Mouse (Mus musculus): ENCODE measurements around the gene Tmem127. TPM values are rescaled to one million over a fixed set of nuclear protein-coding genes. Genes with fewer than 3 reads are reported as not detected.

Tmem127 gene
- total RNA-seq, 2 experiments from 2014 or later = 29.0 to 31.9 TPM

DNA sequence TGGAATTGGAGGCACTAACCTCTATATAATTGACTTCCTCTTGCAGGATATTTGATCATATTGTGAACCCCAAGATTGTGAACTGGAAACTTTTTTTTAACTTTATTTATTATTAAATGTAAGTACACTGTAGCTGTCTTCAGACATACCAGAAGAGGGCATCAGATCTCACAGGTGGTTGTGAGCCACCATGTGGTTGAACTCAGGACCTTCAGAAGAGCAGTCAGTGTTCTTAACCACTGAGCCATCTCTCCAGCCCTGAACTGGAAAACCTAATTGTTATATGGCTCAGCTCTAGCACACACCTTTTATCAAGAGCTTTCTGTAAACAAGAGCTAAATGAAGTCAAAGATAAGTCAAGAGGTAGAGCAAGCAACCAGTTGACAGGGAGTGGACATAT is 58.4 kb downstream of the Tmem127 start:
- no peak for DNase-seq
- intact Hi-C loops (cut with DNase I) = loop anchor here (2.0 kb wide), 1 partner anchor 35 kb away; no protein-coding TSS in a partner anchor

DNA sequence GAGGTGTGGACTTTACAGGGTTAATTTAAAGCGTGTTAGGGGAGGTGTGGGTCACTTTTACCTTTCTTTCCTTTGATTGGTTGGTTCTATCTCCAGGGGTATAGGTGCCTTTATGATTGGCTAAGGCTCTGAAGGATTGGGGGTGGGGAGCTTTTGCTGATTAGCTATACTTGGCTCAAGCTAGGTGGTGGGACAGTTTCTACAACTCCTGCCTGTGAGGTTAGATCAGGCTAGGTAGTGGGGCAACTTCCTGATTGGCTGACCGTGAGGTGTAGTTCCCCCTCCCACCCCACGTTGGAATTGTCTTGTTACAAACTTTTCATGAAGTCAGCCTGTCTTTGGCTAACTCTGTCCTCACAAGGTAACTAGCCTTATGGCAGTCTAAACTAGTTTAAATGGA is 59.5 kb downstream of the Tmem127 start:
- no peak for DNase-seq
- intact Hi-C loops (cut with DNase I) = loop anchor here (2.0 kb wide), 1 partner anchor 34 kb away; no protein-coding TSS in a partner anchor

DNA sequence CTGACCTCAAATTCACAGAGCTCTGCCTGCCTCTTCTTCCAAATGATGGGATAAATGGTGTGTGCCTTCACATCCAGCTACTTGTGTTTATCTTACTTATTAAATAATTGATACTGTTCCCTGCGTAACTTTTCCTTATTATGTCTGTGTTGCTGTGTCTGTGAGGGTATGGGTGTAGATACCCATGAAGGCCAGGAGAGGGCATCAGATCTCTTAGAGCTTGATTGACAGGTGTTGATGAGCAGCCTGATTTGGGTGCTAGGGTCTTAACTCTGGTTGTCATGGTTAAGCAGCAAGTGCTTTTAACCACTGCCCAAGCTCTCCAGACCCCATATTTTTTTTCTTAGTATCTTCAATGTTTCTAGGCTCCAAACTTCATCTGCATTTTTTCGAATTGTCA is 61.0 kb downstream of the Tmem127 start:
- intact Hi-C loops (cut with DNase I) = no loop called here
- DNase-seq = no peak

DNA sequence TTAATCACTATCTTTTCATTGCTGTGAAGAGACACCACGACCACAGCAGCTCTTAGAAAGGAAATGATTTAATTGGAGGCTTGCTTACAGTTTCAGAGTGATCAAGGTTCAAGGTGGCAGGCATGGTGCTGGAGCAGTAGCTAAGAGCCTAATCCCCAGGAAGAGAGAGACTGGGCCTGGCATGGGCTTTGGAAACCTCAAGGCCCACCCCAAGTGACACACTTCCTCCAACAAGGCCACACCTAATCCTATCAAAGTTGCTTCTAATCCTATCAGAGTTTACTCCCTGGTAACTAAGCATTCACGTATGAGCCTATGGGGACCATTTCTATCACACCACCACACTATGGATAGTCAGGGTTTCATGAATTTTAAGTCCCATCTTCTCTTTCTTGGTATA is 62.5 kb downstream of the Tmem127 start:
- intact Hi-C loops (cut with DNase I) = no loop called here
- no peak for DNase-seq

DNA sequence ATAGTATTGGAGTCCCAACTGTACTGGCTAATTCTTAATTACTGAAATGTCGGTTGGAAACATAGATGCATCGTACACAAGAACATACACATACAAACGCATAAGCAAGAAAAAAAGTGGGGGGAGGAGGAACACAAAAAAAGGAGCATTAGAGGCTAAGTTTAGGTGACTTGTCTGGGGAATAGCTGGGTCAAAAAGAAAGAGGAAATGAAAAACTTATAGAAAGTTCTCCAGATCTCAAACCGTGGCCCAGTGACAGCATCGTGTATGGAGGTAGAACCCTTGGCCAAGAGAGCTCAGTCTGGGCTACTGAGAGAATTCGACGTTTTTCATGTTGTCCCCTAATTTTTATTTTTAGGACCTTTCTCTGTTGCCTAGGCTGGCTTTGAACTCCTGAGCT is 63.0 kb downstream of the Tmem127 start:
- intact Hi-C loops (cut with DNase I) = no loop called here
- no peak for DNase-seq

Other genes with a start within 250 kb of the Tmem127 start
- 1 to 10 TPM; 7.3 to 8.7 TPM for gene Ap4e1, start 239.2 kb upstream of the Tmem127 start, total RNA-seq (2021)
- 10 to 100 TPM; 17.4 to 19.5 TPM for gene Blvra, start 177.2 kb upstream of the Tmem127 start, total RNA-seq (2021)
- gene Ncaph, start 114.0 kb upstream of the Tmem127 start, total RNA-seq (2021) = 1 to 10 TPM; 4.9 to 7.5 TPM
- 10 to 100 TPM; 16.4 to 21.3 TPM for gene Itpripl1, start 104.5 kb upstream of the Tmem127 start, total RNA-seq (2021)
- under 1 TPM; 0.56 to 0.60 TPM for gene 1810024B03Rik, start 39.6 kb upstream of the Tmem127 start, total RNA-seq (2021)
- gene Snrnp200, start 39.5 kb upstream of the Tmem127 start, total RNA-seq (2021) = 10 to 100 TPM; 57.3 to 57.6 TPM
- gene Ciao1, start 92 bp upstream of the Tmem127 start, total RNA-seq (2021) = 10 to 100 TPM; 57.2 to 59.4 TPM
- 100 to 1,000 TPM; 163 to 165 TPM for gene Stard7, start 22.3 kb downstream of the Tmem127 start, total RNA-seq (2021)
- 1 to 10 TPM; 1.0 to 4.0 TPM for gene Dusp2, start 88.3 kb downstream of the Tmem127 start, total RNA-seq (2021)
- gene Astl, start 90.7 kb downstream of the Tmem127 start, total RNA-seq (2021) = not detected
- 1 to 10 TPM; 1.4 to 1.9 TPM for gene Adra2b, start 115.3 kb downstream of the Tmem127 start, total RNA-seq (2021)
- under 1 TPM in 1 of 2 experiments, not detected in 1; 0.12 TPM for gene Gpat2, start 177.3 kb downstream of the Tmem127 start, total RNA-seq (2021)
- gene Fahd2a, start 196.7 kb downstream of the Tmem127 start, total RNA-seq (2021) = 10 to 100 TPM; 25.9 to 30.2 TPM

Measured in heart, postnatal 14 days (tissue).